Mouse (Mus musculus): ENCODE measurements around the gene Asb18. TPM values are rescaled to one million over a fixed set of nuclear protein-coding genes. Genes with fewer than 3 reads are reported as not detected.

Asb18 gene
- polyA plus RNA-seq, 1 experiment from 2014 or later: not detected

DNA sequence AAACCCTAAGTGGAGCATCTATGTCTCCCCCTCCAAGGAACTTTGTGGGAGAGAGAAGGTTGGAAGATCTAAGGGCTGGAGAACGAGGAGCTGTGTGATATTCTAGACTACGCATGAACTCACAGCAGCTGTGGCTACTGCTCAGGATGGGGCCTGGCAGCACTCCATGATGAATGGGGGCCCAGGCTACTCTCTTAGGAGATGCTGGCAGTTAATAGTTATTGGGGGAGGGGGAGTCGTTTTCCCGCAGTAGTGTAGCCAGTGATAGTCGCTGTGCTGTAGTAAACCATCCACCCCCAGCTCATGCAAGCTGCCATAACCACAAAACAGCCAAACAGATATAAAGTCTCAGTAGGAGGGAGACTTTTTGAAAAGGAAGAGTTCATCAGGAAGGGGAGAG is 102.1 kb downstream of the Asb18 start:
- H3K27ac ChIP-seq (ENCODE audit: low read depth): no peak overlapping the region
- TF ChIP-seq CTCF (IDR thresholded peaks at IDR 0.05; ENCODE audit: low read depth): no peak
- TF ChIP-seq EP300 (IDR thresholded peaks at IDR 0.05; ENCODE audit: low read depth): no peak
- H3K27me3 ChIP-seq (ENCODE audit: insufficient read depth, low read length): no peaks in the 10 kb centered on the region
- H3K4me3 ChIP-seq (ENCODE audit: low read depth, low read length): no peak overlapping the region
- no peak overlapping the region for H3K9ac ChIP-seq (replicated peaks)
- no peaks in the 10 kb centered on the region for H3K4me1 ChIP-seq (ENCODE audit: insufficient read depth)
- 46% methylated on average over 5 of the region's 5 CpGs for WGBS (ENCODE audit: insufficient replicate concordance)
- no peaks in the 10 kb centered on the region for H3K36me3 ChIP-seq (replicated peaks; ENCODE audit: insufficient read depth, low read length)
- no peak overlapping the region for H3K4me2 ChIP-seq (ENCODE audit: low read depth, low read length)
- no peaks in the 10 kb centered on the region for H3K9me3 ChIP-seq (ENCODE audit: low read length)
- DNase-seq: no peak
- no peak for ATAC-seq

DNA sequence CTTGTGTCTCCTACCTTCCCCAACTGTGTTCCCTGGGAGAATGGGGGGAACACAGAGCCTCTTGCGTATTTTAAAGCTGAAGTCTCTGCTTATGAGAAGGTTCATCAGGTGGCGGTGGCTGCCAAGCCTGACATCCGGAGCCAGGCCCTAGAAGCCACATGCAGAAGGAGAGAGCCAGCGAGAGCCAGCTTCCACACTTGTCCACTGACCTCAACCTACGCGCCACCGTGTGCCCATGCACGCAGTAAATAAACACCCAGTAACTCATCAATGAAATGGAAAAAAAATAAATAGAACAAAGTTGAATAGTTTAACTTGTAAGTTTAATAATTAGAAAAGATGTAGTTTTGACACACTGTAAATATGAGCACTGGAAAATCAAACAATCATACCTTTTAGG is 104.7 kb downstream of the Asb18 start:
- Histone ChIP-seq H3K9ac (replicated peaks) (no peak overlapping the region), H3K4me2 (ENCODE audit: low read depth, low read length) (no peak overlapping the region), H3K27ac (ENCODE audit: low read depth) (no peak overlapping the region), H3K4me3 (ENCODE audit: low read depth, low read length) (no peak overlapping the region), H3K9me3 (ENCODE audit: low read length) (0 out of 2 replicates have a peak, but pooled peaks cover 2% of the 10 kb centered on the region), H3K4me1 (ENCODE audit: insufficient read depth) (no peaks in the 10 kb centered on the region), H3K36me3 (replicated peaks; ENCODE audit: insufficient read depth, low read length) (no peaks in the 10 kb centered on the region), H3K27me3 (ENCODE audit: insufficient read depth, low read length) (no peaks in the 10 kb centered on the region)
- 71% methylated on average over 8 of the region's 8 CpGs for WGBS (ENCODE audit: insufficient replicate concordance)
- TF ChIP-seq CTCF (IDR thresholded peaks at IDR 0.05; ENCODE audit: low read depth) (no peak), EP300 (IDR thresholded peaks at IDR 0.05; ENCODE audit: low read depth) (no peak)
- DNase-seq: no peak
- ATAC-seq: no peak

DNA sequence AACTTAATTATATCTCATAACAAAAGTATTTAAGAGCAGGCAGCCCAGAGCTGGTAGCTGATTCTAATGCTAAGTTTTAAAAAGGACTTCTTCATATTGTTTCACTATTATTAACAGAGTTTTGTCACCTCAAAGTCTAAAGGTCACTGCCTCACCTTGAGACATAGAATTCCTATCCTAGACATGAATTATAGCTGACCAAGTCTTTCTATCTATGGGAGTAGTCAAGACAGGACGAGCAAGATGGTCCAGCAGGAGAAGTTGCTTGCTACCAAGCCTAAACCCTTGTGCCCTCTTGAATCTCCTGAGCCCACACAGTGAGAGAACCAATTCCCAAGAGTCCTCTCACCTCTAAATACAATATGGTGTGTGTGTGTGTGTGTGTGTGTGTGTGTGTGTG is 111.8 kb downstream of the Asb18 start:
- WGBS (ENCODE audit: insufficient replicate concordance): 64% methylated on average over 1 of the region's 1 CpGs
- ATAC-seq (no peak), DNase-seq (no peak)
- no peak overlapping the region for H3K27ac ChIP-seq (ENCODE audit: low read depth)
- H3K4me1 ChIP-seq (ENCODE audit: insufficient read depth): no peaks in the 10 kb centered on the region
- no peaks in the 10 kb centered on the region for H3K36me3 ChIP-seq (replicated peaks; ENCODE audit: insufficient read depth, low read length)
- 0 out of 2 replicates have a peak, but pooled peaks cover 2% of the 10 kb centered on the region for H3K9me3 ChIP-seq (ENCODE audit: low read length)
- H3K27me3 ChIP-seq (ENCODE audit: insufficient read depth, low read length): no peaks in the 10 kb centered on the region
- no peak overlapping the region for H3K4me2 ChIP-seq (ENCODE audit: low read depth, low read length)
- H3K4me3 ChIP-seq (ENCODE audit: low read depth, low read length): no peak overlapping the region
- TF ChIP-seq EP300 (IDR thresholded peaks at IDR 0.05; ENCODE audit: low read depth): no peak
- no peak for TF ChIP-seq CTCF (IDR thresholded peaks at IDR 0.05; ENCODE audit: low read depth)
- H3K9ac ChIP-seq (replicated peaks): no peak overlapping the region

DNA sequence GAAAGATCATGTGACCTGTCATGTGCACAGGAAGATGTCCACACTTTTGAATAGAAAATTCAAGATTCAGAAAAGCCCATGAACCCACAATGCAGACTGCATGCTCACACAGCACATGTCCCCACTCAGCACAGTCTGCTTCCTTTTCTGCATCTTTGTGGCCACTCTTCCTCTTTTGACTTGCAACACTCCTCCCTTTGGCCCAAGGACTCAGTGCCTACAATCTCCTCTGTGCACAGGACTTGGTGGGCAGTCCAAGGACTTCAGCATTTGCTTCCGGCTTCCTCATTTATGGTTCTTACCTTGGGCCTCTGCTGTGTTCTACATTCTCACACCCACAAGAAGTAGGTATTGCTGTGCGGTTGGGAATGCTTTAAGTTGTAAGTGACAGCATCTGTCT is 112.2 kb downstream of the Asb18 start:
- H3K9me3 ChIP-seq (ENCODE audit: low read length): 0 out of 2 replicates have a peak, but pooled peaks cover 2% of the 10 kb centered on the region
- no peak overlapping the region for H3K4me3 ChIP-seq (ENCODE audit: low read depth, low read length)
- no peak overlapping the region for H3K9ac ChIP-seq (replicated peaks)
- H3K27me3 ChIP-seq (ENCODE audit: insufficient read depth, low read length): no peaks in the 10 kb centered on the region
- 54% methylated on average over 2 of the region's 2 CpGs for WGBS (ENCODE audit: insufficient replicate concordance)
- H3K4me1 ChIP-seq (ENCODE audit: insufficient read depth): no peaks in the 10 kb centered on the region
- no peaks in the 10 kb centered on the region for H3K36me3 ChIP-seq (replicated peaks; ENCODE audit: insufficient read depth, low read length)
- H3K4me2 ChIP-seq (ENCODE audit: low read depth, low read length): no peak overlapping the region
- DNase-seq (no peak), ATAC-seq (peak; percentile 25)
- no peak overlapping the region for H3K27ac ChIP-seq (ENCODE audit: low read depth)
- TF ChIP-seq CTCF (IDR thresholded peaks at IDR 0.05; ENCODE audit: low read depth) (no peak), EP300 (IDR thresholded peaks at IDR 0.05; ENCODE audit: low read depth) (no peak)

DNA sequence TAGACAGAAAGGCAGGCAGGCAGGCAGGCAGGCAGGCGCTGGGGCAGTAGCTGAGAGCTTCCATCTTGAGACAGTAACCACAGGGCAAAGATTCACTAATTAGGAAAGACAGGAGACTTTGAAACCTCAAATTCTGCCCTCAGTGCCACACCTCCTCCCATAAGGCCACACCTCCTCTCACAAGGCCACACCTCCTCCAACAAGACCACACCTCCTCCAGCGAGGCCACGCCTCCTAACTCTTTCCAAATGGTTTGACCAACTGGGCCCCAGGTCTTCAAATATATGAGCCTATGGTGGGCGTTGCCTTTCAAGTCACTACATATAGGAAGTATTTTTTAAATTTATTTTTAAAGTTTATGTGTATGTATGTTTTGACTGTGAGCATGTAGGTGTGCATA is 113.1 kb downstream of the Asb18 start:
- H3K27ac ChIP-seq (ENCODE audit: low read depth): no peak overlapping the region
- no peak for ATAC-seq
- 65% methylated on average over 4 of the region's 4 CpGs for WGBS (ENCODE audit: insufficient replicate concordance)
- no peak overlapping the region for H3K9ac ChIP-seq (replicated peaks)
- H3K9me3 ChIP-seq (ENCODE audit: low read length): 0 out of 2 replicates have a peak, but pooled peaks cover 1% of the 10 kb centered on the region
- TF ChIP-seq CTCF (IDR thresholded peaks at IDR 0.05; ENCODE audit: low read depth): no peak
- TF ChIP-seq EP300 (IDR thresholded peaks at IDR 0.05; ENCODE audit: low read depth): no peak
- H3K27me3 ChIP-seq (ENCODE audit: insufficient read depth, low read length): no peaks in the 10 kb centered on the region
- DNase-seq: no peak
- no peak overlapping the region for H3K4me3 ChIP-seq (ENCODE audit: low read depth, low read length)
- H3K4me1 ChIP-seq (ENCODE audit: insufficient read depth): no peaks in the 10 kb centered on the region
- no peak overlapping the region for H3K4me2 ChIP-seq (ENCODE audit: low read depth, low read length)
- no peaks in the 10 kb centered on the region for H3K36me3 ChIP-seq (replicated peaks; ENCODE audit: insufficient read depth, low read length)

Other genes with a start within 250 kb of the Asb18 start
- gene Gbx2, start 83.5 kb downstream of the Asb18 start, polyA plus RNA-seq (2015; fragmentation: Nextera tagmentation; extraction: Ambion mirVana): 0.52 and 0.57 TPM in 2 replicates
- 1.5 and 1.7 TPM in 2 replicates for gene Iqca, start 138.7 kb upstream of the Asb18 start, polyA plus RNA-seq (2015; fragmentation: Nextera tagmentation; extraction: Ambion mirVana)
- gene Ackr3, start 189.3 kb upstream of the Asb18 start, polyA plus RNA-seq (2015; fragmentation: Nextera tagmentation; extraction: Ambion mirVana): 2.3 and 2.5 TPM in 2 replicates

All from liver, postnatal 0 days (tissue).